Mouse (Mus musculus) c-Kit-positive CD71-positive TER-119-positive erythroid progenitor cells, embryonic 14.5 days (primary cell): ENCODE results near the gene Slc5a5.

Source experiments
- DNase-seq: peaks from one replicate; pipeline ENCODE4 v3.0.0-alpha.2; 2013; ENCODE audit warnings: low spot score

The Slc5a5 gene

DNA sequence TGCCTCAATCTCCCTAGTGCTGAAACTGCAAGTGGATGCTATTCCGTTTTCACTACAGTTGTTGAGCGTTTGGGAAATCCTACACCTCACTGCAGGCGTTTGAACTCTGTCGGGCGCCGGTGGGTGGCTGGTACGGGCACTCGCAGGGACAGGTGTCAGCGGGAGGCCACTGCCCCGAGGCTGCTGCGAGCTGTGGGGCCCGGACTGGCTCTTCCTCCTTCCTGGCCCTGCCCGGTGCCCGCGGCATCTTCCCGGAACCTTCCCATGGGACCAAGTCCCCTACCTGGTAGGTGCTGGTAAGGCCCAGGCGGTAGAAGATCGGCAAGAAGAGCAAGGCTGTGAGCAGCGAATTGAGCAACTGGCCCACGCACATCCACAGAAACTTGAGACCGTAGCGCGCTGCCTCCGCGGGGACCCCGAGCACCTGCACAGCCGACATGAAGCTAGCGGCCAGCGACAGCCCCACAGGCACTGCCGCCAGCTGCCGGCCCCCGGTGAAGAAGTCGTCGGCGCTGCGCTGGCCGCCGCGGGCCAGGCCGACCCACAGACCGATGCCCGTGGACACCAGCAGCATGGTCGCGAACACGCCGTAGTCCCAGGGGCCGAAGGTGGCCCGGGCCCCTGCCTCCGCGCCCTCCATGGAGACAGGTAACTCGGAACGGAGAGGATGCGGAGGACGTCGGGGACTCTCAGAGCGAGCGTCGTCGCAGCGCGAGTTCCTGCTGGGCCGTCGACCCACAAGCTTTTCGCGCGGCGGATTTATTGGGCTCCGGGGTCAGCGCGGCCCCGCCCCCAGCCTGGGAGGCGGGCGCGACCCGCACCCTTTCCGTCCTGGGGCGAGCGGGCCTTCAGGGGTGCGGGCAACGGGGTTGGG lies at the start of gene Slc5a5:
Gene Slc5a5, minus strand, starts transcription at position 736 of the 874 bp plus-strand sequence.
- no peak for DNase-seq

GRCm38 (mm10) chr8:70941478-70941877 lies 48.9 kb upstream of the Slc5a5 start:
- DNase-seq: no peak

- DNase-seq: no peak
These were observed 44.6 kb upstream of the Slc5a5 start for GRCm38 (mm10) chr8:70937200-70937599.

DNA sequence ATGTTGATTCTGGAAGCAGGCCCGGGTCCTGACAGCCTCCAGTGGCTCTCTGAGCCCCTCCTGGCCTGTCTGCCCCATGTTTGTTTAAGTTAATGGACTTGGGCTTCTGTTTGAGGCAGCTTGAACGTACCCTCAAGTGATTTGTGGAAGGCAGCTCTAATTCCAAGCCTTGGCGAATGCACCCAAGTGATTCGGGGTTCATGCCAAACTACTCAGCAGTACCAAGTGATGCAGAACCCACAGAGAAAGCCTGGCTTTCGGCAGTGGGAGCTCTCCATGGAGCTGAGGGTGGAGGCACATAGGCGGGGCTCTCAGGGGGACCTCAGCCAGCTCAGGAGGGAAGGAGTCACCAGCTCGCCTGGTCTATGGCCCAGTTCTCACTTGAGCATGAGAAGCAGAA lies 42.2 kb upstream of the Slc5a5 start:
- no peak for DNase-seq

DNA sequence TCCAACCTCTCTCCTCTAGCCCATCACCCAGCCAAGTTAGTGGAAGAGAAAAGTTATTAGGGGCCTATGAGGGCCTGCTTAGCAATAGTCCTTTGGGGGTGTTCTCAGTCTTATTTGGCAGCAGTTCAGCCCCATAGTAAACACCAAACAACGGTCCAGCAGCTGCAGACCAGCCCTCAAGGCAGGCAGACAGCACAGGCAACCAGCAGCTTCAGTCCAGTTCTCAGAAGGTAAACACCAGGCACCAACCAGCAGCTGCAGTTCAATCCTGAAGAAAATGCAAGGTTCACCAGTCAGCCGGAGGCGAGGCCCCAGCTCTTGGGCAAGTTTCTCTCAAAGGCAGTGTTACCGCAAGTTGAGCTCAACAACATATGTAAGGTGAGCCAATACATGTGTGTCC lies 40.5 kb upstream of the Slc5a5 start:
- DNase-seq: no peak

DNA sequence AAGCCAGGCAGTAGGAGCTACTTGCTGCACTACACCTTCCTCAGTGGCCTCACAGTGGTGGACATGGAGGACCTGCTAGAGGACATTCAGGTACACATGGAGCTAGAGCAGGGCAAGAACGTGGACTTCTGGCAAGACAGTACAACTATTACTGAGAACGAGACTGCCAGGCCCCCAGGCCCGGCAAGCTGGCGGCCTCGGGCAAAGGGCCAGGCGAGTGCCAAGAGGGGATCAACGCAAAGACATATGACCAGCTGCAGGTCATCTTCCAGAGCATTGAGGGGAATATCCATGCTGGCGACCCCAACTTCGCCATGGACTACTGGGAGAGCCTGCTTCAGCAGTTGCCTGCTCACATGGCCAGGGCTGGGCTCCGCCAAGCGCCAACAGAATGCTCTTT lies 39.2 kb upstream of the Slc5a5 start:
- no peak for DNase-seq

DNA sequence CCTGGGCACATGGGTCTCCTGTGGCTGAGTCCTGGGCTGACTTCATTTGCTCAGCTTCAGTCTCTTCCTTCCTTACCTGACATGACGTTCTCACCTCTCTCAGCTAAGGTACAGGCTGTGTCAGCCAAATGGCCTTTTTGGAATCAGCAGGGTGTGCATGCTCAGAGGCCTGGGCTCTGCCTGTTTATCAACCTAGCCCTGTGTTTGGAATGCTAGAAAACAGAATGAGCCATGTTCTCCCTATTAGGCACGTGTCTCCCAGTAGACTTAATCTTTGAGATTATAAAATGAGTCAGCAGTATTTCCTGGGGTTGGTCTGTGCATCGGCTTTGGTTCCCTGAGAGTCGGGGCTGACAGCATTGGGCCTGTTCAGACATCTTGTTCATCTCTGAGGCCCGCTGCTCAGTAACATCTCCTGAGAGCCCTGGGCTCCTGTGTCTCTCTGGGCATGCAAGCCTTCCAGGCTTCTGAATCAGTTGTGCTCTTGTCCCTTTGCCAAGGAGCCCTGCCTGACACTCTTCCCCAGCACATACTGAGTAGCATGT lies 36.3 kb upstream of the Slc5a5 start:
- no peak for DNase-seq

DNA sequence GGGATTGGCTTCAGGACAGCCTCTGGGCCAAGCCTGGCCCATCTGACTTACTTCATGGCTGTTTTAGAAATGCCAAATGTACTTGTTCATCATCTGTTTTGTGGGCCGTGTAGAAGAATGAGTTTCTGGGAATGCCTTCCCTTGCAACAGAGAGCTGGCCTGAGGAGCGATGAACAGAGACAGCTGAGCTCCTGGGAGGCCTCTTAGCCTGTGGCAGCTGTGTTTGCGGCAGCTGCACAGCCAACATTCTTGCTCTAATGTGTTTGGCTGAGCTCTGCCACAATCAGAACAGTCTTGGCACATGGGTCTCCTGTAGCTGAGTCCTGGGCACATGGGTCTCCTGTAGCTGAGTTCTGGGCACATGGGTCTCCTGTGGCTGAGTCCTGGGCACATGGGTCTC lies 35.5 kb upstream of the Slc5a5 start:
- no peak for DNase-seq

- no peak for DNase-seq
These were observed 33.8 kb upstream of the Slc5a5 start for GRCm38 (mm10) chr8:70926396-70926795.

GRCm38 (mm10) chr8:70925754-70926153 lies 33.2 kb upstream of the Slc5a5 start:
- no peak for DNase-seq

- no peak for DNase-seq
These were observed 31.6 kb upstream of the Slc5a5 start for GRCm38 (mm10) chr8:70924151-70924550.

DNA sequence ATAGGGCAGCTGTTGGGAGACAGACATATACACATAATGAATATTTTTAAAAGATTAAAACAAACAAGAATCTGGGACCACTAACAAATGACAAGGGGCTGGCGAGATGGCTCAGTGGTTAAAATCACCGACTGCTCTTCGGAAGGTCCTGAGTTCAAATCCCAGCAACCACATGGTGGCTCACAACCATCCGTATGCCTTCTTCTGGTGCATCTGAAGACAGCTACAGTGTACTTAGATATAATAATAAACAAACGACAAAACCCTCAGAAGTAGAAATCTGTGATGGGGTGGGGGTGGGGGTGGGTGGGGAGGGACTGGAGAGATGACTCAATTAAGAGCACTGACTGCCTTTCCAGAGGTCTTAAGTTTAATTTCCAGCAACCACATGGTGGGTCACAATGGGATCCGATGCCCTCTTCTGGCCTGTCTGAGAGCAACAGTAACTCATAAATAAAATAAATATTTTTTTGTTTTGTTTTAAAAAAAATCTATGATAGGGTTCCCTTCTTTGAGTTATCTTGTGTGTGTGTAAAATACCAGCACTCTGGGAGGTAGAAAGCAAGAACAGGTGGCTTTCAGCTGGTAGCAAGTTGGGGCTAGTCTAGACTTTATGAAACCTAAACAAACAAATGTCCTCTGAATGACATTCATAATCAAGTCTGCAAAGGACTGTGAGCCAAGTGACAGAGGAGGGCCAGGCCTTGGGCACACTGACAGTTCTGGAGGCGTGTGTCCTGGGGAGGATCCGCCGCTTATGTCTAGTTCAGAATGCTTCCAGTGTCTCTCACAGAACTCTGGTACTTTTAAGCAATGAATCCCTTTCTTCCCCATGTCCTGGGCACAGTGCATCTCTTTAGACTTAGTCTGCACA lies 27.7 kb upstream of the Slc5a5 start:
- DNase-seq: no peak

DNA sequence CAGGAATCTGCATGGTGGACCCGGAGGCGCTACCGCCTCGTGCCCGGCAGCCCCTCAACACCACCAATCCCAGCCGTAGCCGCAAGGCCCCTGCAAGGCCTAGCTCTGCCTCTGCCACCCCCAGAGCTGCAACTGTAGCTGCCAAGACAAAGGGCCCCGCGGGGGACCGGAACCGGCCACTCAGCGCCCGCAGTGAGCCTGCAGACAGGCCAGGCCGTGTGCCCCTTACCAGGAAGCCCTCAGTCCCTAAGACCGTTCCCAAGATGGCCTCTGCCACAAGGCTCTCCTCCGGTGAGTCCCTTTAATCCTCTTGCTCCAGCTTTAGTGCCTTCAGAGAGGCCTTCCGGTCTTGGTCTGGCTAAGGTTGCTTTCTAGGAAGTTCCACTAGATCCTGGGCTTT lies 22.1 kb upstream of the Slc5a5 start:
- no peak for DNase-seq

DNA sequence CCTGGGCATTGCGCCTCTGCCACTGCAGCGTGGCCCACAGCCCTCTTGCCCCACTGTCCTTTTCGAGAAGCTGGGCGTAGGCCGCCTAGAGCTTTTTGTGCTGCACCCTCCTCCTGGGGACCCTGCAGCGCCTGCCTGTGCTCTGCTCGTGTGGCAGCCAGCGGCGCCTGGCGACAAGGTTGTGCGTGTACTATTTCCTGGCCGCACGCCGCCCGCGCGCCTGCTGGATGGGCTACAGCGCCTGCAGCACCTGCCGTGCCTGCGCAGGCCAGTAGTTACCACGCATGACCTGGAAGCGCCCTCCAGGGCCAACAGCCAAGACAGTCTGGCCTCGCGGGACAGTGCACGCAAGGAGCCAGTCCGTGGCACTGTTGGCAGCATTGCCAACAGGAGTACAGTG lies 21.0 kb upstream of the Slc5a5 start:
- DNase-seq: no peak

- no peak for DNase-seq
These were observed 20.4 kb upstream of the Slc5a5 start for GRCm38 (mm10) chr8:70912955-70913354.

- no peak for DNase-seq
These were observed 19.0 kb upstream of the Slc5a5 start for GRCm38 (mm10) chr8:70911596-70911995.

DNA sequence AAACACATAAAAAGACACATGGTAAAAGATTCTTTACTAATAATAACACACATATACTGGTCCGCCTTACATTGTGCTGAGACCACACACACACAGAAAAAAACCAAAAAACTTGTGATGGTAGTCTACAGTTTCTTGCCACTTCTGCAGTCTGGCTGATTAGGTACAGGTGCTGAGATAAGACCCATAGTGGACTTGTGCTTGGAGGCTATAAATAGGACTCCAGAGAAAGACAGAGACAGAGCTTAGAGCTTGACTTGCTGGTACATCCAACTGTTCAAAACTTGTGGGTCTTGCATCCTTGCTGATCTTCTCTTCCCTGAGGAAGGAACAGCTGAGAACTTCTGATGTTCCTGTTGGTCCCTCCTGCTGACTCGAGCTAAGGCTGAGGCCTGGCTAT lies 15.0 kb upstream of the Slc5a5 start:
- DNase-seq: no peak

DNA sequence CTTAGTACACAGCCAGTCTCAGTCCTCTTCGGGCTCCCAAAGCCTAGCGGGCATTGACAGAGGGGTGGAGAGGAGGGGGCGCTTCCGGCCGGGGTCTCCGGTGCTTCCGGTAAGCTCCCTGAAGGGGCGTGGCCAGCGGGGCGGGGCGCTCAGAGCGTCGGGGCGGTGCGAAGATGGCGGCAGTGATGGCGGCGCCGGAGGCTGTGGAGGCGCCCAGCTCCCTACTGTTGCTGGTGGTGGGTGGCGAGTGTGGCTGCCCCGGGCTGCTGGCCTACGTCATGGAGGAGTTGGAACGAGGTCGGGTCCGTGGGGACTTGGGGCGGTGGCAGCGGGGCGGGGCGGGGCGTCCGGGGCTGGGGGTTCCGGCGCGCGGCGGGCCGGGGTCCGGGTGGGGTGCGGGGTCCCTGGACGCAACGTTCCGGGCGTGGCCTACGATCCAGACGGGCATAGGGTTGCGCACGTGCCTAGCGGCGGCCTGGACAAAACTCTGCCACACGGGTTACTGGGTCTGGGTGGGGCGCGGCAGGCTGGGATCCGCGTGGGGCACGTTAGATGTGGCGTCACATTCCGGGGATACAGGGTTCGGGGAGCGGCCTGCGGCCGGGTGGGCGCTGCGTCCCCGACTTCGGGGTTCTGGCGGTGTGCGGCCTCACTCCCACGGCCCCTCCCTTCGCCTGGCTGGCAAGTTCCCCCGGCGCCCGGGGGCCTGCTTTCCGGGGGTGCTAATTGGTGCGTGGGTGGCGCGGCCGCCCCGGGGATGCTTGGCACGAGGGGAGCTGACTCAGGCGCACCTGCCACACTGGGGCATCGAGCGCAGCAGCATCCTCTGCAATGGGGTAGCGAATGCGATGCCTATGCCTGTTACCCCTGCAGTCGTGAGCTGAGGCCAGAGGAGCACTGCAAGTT lies 13.5 kb upstream of the Slc5a5 start, which contains the start of gene Map1s:
Gene Map1s, plus strand, starts transcription at position 102 of the 906 bp plus-strand sequence.
- no peak for DNase-seq

DNA sequence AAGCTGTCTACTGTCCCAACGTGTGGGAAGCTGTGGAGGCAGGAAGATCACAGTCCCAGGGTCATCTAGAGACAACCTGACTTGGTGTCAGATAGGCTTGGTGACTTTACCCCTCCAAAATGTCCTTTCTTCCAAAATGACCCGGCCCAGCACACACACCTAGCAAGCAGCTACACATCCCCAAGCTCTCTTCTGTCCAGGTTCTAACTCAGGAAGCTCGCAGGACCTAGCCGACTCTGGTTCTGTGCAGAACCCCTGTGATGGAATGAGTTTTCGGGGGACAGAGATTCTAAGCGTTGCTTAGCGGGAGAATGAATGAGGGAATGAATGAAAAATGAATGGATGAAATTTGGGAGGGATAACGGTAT lies 12.9 kb upstream of the Slc5a5 start:
- DNase-seq: no peak

DNA sequence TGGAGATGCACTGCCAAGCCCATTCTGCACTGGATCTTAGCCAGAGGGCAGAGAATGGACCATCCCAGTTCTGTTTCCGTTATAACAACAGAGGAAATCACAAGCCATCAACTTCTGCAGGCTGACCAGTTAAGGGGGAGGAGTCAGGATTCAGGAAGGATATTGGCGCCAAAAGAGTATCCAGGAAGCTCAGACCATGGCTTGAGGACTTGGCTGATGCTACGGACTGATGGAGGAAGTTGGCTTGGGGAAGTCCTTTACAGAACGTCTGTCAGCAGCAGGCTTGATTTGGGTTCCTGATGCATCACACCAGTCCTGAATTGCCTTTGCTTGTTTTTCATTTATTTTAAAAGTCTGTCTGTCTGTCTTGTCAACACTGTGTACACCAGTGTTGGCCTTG lies 12.0 kb upstream of the Slc5a5 start:
- DNase-seq: no peak

DNA sequence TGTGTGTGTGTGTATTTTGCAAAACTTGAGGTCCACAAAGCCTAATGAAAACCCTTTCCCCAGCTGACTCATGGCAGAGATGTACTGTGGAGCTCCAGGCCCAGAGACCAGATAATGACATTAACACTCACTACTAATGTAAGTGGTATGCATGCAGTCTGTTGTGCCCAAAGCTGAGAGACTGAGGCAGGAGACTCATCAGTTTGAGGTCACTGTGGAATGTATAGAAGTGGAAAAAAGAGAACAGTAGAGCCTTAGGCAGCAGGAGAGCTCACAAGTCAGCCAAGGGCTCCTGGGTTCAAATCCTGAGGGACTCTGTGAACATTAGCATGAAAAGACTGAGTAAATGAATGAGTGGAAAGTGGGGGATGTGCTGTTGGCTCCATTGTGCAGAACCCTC lies 11.0 kb upstream of the Slc5a5 start:
- DNase-seq: no peak

DNA sequence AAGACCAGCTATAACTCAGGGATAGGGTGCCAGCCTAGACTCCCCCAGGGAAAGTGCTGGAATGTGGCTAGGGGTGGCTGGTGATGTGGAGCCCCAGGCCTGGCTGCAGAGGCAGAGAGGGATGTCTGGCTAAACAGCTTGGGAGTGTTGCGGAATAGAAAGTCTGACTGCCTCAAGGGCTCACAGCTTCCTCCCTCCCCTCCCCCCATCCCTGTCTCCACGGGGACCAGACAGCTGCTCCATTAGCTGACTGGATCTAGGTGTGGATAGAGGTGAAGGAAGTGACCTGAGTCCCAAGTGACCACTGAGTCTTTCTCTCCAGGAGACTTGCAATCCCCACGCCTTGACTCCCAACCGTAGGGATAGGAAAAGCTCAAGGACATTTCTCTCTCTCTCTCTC lies 10.6 kb upstream of the Slc5a5 start:
- no peak for DNase-seq
